Mouse (Mus musculus): Measurements from ENCODE around the gene Cox7b2. TPM values are rescaled to one million over a fixed set of nuclear protein-coding genes. Genes with fewer than 3 reads are reported as not detected.

Cox7b2 gene
- polyA plus RNA-seq, 1 experiment from 2014 or later, result 0.84 TPM

Other genes starting within 250 kb of the Cox7b2 start
- gene Gabrb1, start 109.9 kb upstream of the Cox7b2 start, polyA plus RNA-seq (2015; fragmentation: Nextera tagmentation; extraction: Ambion mirVana), result 0.93 and 1.4 TPM in 2 replicates
- gene Gabra4, start 110.1 kb upstream of the Cox7b2 start, polyA plus RNA-seq (2015; fragmentation: Nextera tagmentation; extraction: Ambion mirVana), result 2.7 and 3.3 TPM in 2 replicates